Mouse (Mus musculus) neural tube, embryonic 13.5 days (tissue): ENCODE results near the gene Ehd4. TPM values are rescaled to one million over a fixed set of nuclear protein-coding genes. Genes with fewer than 3 reads are reported as not detected.

Experiments used
- ATAC-seq: fragments of 200-750 bp; cut with Nextera tagmentation; 2 replicates; pipeline ENCODE4 v1.8.0; 2017; ENCODE audit warnings: low read depth, mild to moderate bottlenecking, moderate TSS enrichment, moderate library complexity
- H3K27ac ChIP-seq: fragments of 300-500 bp; sonication (generic); replicated peaks from 2 replicates; pipeline ENCODE4 v1.5.1; 2015; ENCODE audit warnings: moderate library complexity, mild to moderate bottlenecking, inconsistent platforms
- H3K27me3 ChIP-seq: fragments of 300-500 bp; sonication (generic); 2 replicates; pipeline ENCODE4 v1.6.1; 2015; ENCODE audit warnings: mild to moderate bottlenecking, inconsistent platforms
- H3K36me3 ChIP-seq: fragments of 300-500 bp; sonication (generic); 2 replicates; pipeline ENCODE4 v1.6.1; 2015; ENCODE audit warnings: mild to moderate bottlenecking, inconsistent platforms
- H3K4me1 ChIP-seq: fragments of 300-500 bp; sonication (generic); replicated peaks from 2 replicates; pipeline ENCODE4 v1.6.1; 2015; ENCODE audit warnings: inconsistent platforms
- H3K4me2 ChIP-seq: fragments of 300-500 bp; sonication (generic); 2 replicates; pipeline ENCODE4 v1.6.1; 2015; ENCODE audit warnings: inconsistent platforms, mild to moderate bottlenecking, moderate library complexity
- H3K4me3 ChIP-seq: fragments of 300-500 bp; sonication (generic); 2 replicates; pipeline ENCODE4 v1.5.1; 2015; ENCODE audit warnings: mild to moderate bottlenecking, inconsistent platforms
- H3K9ac ChIP-seq: fragments of 300-500 bp; sonication (generic); 2 replicates; pipeline ENCODE4 v1.6.1; 2015; ENCODE audit warnings: moderate library complexity, mild to moderate bottlenecking, inconsistent platforms
- H3K9me3 ChIP-seq: fragments of 300-500 bp; sonication (generic); 2 replicates; pipeline ENCODE4 v1.6.1; 2016; ENCODE audit warnings: inconsistent platforms
- WGBS: fragments of 180-500 bp; shearing (Covaris S2); methylation state at CpG from one replicate; pipeline ENCODE4 v1.1.7; 2015; 5-methylcytosine and 5-hydroxymethylcytosine counted together
- polyA plus RNA-seq: library from polyadenylated mRNA; unstranded; fragments of >200 nt; fragmentation: Nextera tagmentation; extraction: Ambion mirVana; gene quantifications from 2 replicates; pipeline ENCODE4 v1.2.1, GENCODE M21; 2015

The Ehd4 gene
- polyA plus RNA-seq, result 15.1 and 15.7 TPM in 2 replicates

GRCm38 (mm10) chr2:120154361-120154894, at the start of gene Ehd4:
Ehd4 (minus strand) TSS chr2:120154606.
- Histone ChIP-seq H3K4me1 (peaks cover 12% of the 10 kb centered on the region), H3K9ac (peak within 1 kb of the TSS; percentile 71), H3K4me3 (peak within 1 kb of the TSS; percentile 72), H3K4me2 (peak within 1 kb of the TSS; percentile 96), H3K36me3 (no peaks in the 10 kb centered on the region), H3K27ac (no peak within 1 kb of the TSS; the same call in 1 of the 2 replicates), H3K27me3 (0 out of 2 replicates have a peak, but pooled peaks cover 2% of the 10 kb centered on the region), H3K9me3 (no peaks in the 10 kb centered on the region)
- WGBS, result under 1% methylated on average over 53 of the region's 53 CpGs
- peak; percentile 99 for ATAC-seq

- Histone ChIP-seq H3K27me3 (no peaks in the 10 kb centered on the region), H3K27ac (no peak overlapping the region), H3K36me3 (no peaks in the 10 kb centered on the region), H3K4me1 (no peaks in the 10 kb centered on the region), H3K4me3 (no peak overlapping the region), H3K9ac (no peak overlapping the region), H3K9me3 (no peaks in the 10 kb centered on the region), H3K4me2 (no peak overlapping the region)
- ATAC-seq, result no peak
- WGBS, result 74% methylated on average over 3 of the region's 3 CpGs
These were observed 49.3 kb upstream of the Ehd4 start for GRCm38 (mm10) chr2:120203742-120204141.

GRCm38 (mm10) chr2:120200077-120200476, 45.7 kb upstream of the Ehd4 start:
- WGBS, result 79% methylated on average over 6 of the region's 7 CpGs
- H3K4me1 ChIP-seq, result no peaks in the 10 kb centered on the region
- no peak overlapping the region for H3K27ac ChIP-seq

GRCm38 (mm10) chr2:120188174-120188573, 33.8 kb upstream of the Ehd4 start:
- no peak overlapping the region for H3K9ac ChIP-seq
- ATAC-seq, result no peak
- no peak overlapping the region for H3K27ac ChIP-seq
- no peak overlapping the region for H3K4me3 ChIP-seq
- no peak overlapping the region for H3K4me2 ChIP-seq
- no peaks in the 10 kb centered on the region for H3K27me3 ChIP-seq
- H3K9me3 ChIP-seq, result no peaks in the 10 kb centered on the region; the same call in 1 of the 2 replicates
- H3K4me1 ChIP-seq, result no peaks in the 10 kb centered on the region
- WGBS, result 86% methylated on average over 4 of the region's 4 CpGs
- no peaks in the 10 kb centered on the region for H3K36me3 ChIP-seq

More at GRCm38 (mm10) chr2:120200077-120200476, 45.7 kb upstream of the Ehd4 start:
- ATAC-seq, result no peak
- H3K9me3 ChIP-seq, result no peaks in the 10 kb centered on the region
- no peak overlapping the region for H3K4me3 ChIP-seq
- H3K9ac ChIP-seq, result no peak overlapping the region
- no peaks in the 10 kb centered on the region for H3K27me3 ChIP-seq
- H3K36me3 ChIP-seq, result no peaks in the 10 kb centered on the region
- H3K4me2 ChIP-seq, result no peak overlapping the region

- 93% methylated on average over 1 of the region's 1 CpGs for WGBS
- ATAC-seq, result no peak
- Histone ChIP-seq H3K4me1 (no peaks in the 10 kb centered on the region), H3K9ac (no peak overlapping the region), H3K4me3 (no peak overlapping the region), H3K36me3 (no peaks in the 10 kb centered on the region), H3K4me2 (no peak overlapping the region), H3K27me3 (no peaks in the 10 kb centered on the region), H3K9me3 (no peaks in the 10 kb centered on the region; the same call in 1 of the 2 replicates), H3K27ac (no peak overlapping the region)
These were observed 33.2 kb upstream of the Ehd4 start for GRCm38 (mm10) chr2:120187583-120187982.

- Histone ChIP-seq H3K27ac (no peak overlapping the region), H3K4me2 (no peak overlapping the region), H3K27me3 (no peaks in the 10 kb centered on the region), H3K4me3 (no peak overlapping the region), H3K9me3 (no peaks in the 10 kb centered on the region; the same call in 1 of the 2 replicates), H3K9ac (no peak overlapping the region), H3K36me3 (no peaks in the 10 kb centered on the region), H3K4me1 (no peaks in the 10 kb centered on the region)
- no peak for ATAC-seq
- WGBS, result 81% methylated on average over 6 of the region's 6 CpGs
These were observed 31.3 kb upstream of the Ehd4 start for GRCm38 (mm10) chr2:120185527-120186276.

GRCm38 (mm10) chr2:120178936-120179335, 24.5 kb upstream of the Ehd4 start:
- H3K4me2 ChIP-seq, result no peak overlapping the region
- no peak overlapping the region for H3K4me3 ChIP-seq
- no peak overlapping the region for H3K27ac ChIP-seq
- H3K27me3 ChIP-seq, result 0 out of 2 replicates have a peak, but pooled peaks cover 5% of the 10 kb centered on the region
- no peak overlapping the region for H3K9ac ChIP-seq
- no peaks in the 10 kb centered on the region for H3K9me3 ChIP-seq
- no peaks in the 10 kb centered on the region for H3K4me1 ChIP-seq
- ATAC-seq, result no peak
- no peaks in the 10 kb centered on the region for H3K36me3 ChIP-seq

GRCm38 (mm10) chr2:120173718-120174117, 19.3 kb upstream of the Ehd4 start:
- Histone ChIP-seq H3K27me3 (0 out of 2 replicates have a peak, but pooled peaks cover 5% of the 10 kb centered on the region), H3K4me3 (no peak overlapping the region), H3K9ac (no peak overlapping the region), H3K9me3 (no peaks in the 10 kb centered on the region), H3K4me2 (no peak overlapping the region), H3K36me3 (no peaks in the 10 kb centered on the region), H3K4me1 (no peaks in the 10 kb centered on the region), H3K27ac (no peak overlapping the region)
- no peak for ATAC-seq
- 29% methylated on average over 10 of the region's 10 CpGs for WGBS

GRCm38 (mm10) chr2:120171362-120171761, 17.0 kb upstream of the Ehd4 start:
- no peaks in the 10 kb centered on the region for H3K4me1 ChIP-seq
- WGBS, result 89% methylated on average over 7 of the region's 7 CpGs
- H3K27ac ChIP-seq, result no peak overlapping the region
- 0 out of 2 replicates have a peak, but pooled peaks cover 5% of the 10 kb centered on the region for H3K27me3 ChIP-seq
- no peak overlapping the region for H3K4me2 ChIP-seq
- no peaks in the 10 kb centered on the region for H3K36me3 ChIP-seq
- no peaks in the 10 kb centered on the region for H3K9me3 ChIP-seq
- no peak for ATAC-seq
- H3K4me3 ChIP-seq, result no peak overlapping the region
- H3K9ac ChIP-seq, result no peak overlapping the region

GRCm38 (mm10) chr2:120170726-120171125, 16.3 kb upstream of the Ehd4 start:
- Histone ChIP-seq H3K9me3 (no peaks in the 10 kb centered on the region), H3K9ac (no peak overlapping the region)
- ATAC-seq, result no peak

GRCm38 (mm10) chr2:120169382-120169781, 15.0 kb upstream of the Ehd4 start:
- 0 out of 2 replicates have a peak, but pooled peaks cover 5% of the 10 kb centered on the region for H3K27me3 ChIP-seq
- H3K4me3 ChIP-seq, result no peak overlapping the region
- WGBS, result 92% methylated on average over 3 of the region's 3 CpGs
- no peak overlapping the region for H3K27ac ChIP-seq
- ATAC-seq, result no peak
- H3K36me3 ChIP-seq, result no peaks in the 10 kb centered on the region
- H3K4me2 ChIP-seq, result no peak overlapping the region
- H3K9me3 ChIP-seq, result no peaks in the 10 kb centered on the region
- H3K9ac ChIP-seq, result no peak overlapping the region
- no peaks in the 10 kb centered on the region for H3K4me1 ChIP-seq

More at GRCm38 (mm10) chr2:120170726-120171125, 16.3 kb upstream of the Ehd4 start:
- Histone ChIP-seq H3K4me1 (no peaks in the 10 kb centered on the region), H3K27me3 (0 out of 2 replicates have a peak, but pooled peaks cover 5% of the 10 kb centered on the region), H3K4me2 (no peak overlapping the region), H3K27ac (no peak overlapping the region), H3K4me3 (no peak overlapping the region), H3K36me3 (no peaks in the 10 kb centered on the region)
- 63% methylated on average over 1 of the region's 1 CpGs for WGBS

GRCm38 (mm10) chr2:120167763-120168162, 13.4 kb upstream of the Ehd4 start:
- Histone ChIP-seq H3K36me3 (no peaks in the 10 kb centered on the region), H3K9ac (no peak overlapping the region), H3K4me1 (no peaks in the 10 kb centered on the region), H3K4me2 (no peak overlapping the region), H3K4me3 (no peak overlapping the region), H3K27me3 (no peaks in the 10 kb centered on the region), H3K27ac (no peak overlapping the region), H3K9me3 (no peaks in the 10 kb centered on the region)
- no peak for ATAC-seq
- 90% methylated on average over 8 of the region's 8 CpGs for WGBS
